Mouse (Mus musculus): Measurements from ENCODE around the gene Dnase2b.

DNA sequence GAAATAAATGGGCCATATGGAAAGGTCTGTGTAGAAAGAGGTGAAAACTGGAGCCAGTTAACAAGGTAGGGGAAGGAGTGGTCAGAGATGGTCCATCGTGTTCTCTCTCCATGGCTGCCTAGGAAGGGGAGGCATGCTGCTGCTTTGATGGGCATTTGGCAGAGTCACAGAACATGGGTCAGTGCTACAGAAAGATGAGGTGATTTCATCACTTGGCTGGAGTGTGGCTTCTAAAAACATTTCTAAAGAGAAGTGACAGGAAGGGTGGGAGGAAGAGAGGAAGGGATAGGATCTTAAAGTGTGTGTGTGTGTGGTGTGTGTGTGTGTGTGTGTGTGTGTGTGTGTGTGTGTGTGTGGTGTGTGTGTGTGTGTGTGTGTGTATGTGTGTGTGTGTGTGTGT is 44.1 kb downstream of the Dnase2b start:
- TF ChIP-seq GATA1 (IDR thresholded peaks at IDR 0.05; ENCODE audit: low read length) = no peak
- no peak for TF ChIP-seq TAL1 (IDR thresholded peaks at IDR 0.05; ENCODE audit: low read length)

Data from erythroblast, embryonic 14.5 days (primary cell).